Mouse (Mus musculus) megakaryocyte, embryonic 14.5 days (primary cell): Measurements from ENCODE around the gene Zfp513.

Experiments used
- FLI1 ChIP-seq: IDR thresholded peaks from 2 replicates; pipeline ENCODE4 v1.6.1; 2012; ENCODE audit warnings: low read length, inconsistent platforms, mixed read lengths
- GATA1 ChIP-seq: IDR thresholded peaks from 3 replicates; pipeline ENCODE4 v1.6.1; 2012; ENCODE audit warnings: mixed read lengths, low read length, inconsistent platforms, borderline replicate concordance

- TF ChIP-seq GATA1 (no peak), FLI1 (no peak)
These were observed 6.4 kb downstream of the Zfp513 start for GRCm38 (mm10) chr5:31195671-31196070.
